Mouse (Mus musculus) stomach, postnatal 0 days (tissue): ENCODE measurements around the gene Plxdc2. TPM values are rescaled to one million over a fixed set of nuclear protein-coding genes. Genes with fewer than 3 reads are reported as not detected.

ENCODE experiments used
- ATAC-seq: fragments of 200-750 bp; cut with Nextera tagmentation; 2 replicates; pipeline ENCODE4 v1.8.0; 2017; ENCODE audit not compliant: low FRiP score, low TSS enrichment
- DNase-seq: peaks from one replicate; pipeline ENCODE4 v3.0.0-alpha.2; 2016; ENCODE audit warnings: low spot score
- H3K27ac ChIP-seq: fragments of 300-500 bp; sonication (generic); replicated peaks from 2 replicates; pipeline ENCODE4 v1.5.1; 2014; ENCODE audit warnings: mild to moderate bottlenecking, control low read depth
- H3K27me3 ChIP-seq: fragments of 300-500 bp; sonication (generic); 2 replicates; pipeline ENCODE4 v1.6.1; 2014; ENCODE audit warnings: low read length; ENCODE audit not compliant: control insufficient read depth, insufficient read depth
- H3K36me3 ChIP-seq: fragments of 300-500 bp; sonication (generic); 2 replicates; pipeline ENCODE4 v1.6.1; 2014; ENCODE audit warnings: low read length, mixed read lengths; ENCODE audit not compliant: control insufficient read depth, insufficient read depth
- H3K4me1 ChIP-seq: fragments of 300-500 bp; sonication (generic); replicated peaks from 2 replicates; pipeline ENCODE4 v1.6.1; 2014; ENCODE audit warnings: antibody characterized with exemption; ENCODE audit not compliant: control insufficient read depth, insufficient read depth
- H3K4me2 ChIP-seq: fragments of 300-500 bp; sonication (generic); replicated peaks from 2 replicates; pipeline ENCODE4 v1.6.1; 2014; ENCODE audit warnings: low read depth, mild to moderate bottlenecking, control low read depth, moderate library complexity
- H3K4me3 ChIP-seq: fragments of 300-500 bp; sonication (generic); 2 replicates; pipeline ENCODE4 v1.5.1; 2014; ENCODE audit warnings: low read depth, low read length, control low read depth
- H3K9ac ChIP-seq: fragments of 300-500 bp; sonication (generic); 2 replicates; pipeline ENCODE4 v1.6.1; 2014; ENCODE audit warnings: mild to moderate bottlenecking, low read length, control low read depth, mixed read lengths
- H3K9me3 ChIP-seq: fragments of 300-500 bp; sonication (generic); 2 replicates; pipeline ENCODE4 v1.6.1; 2016; ENCODE audit warnings: low read length; ENCODE audit not compliant: control insufficient read depth
- CTCF ChIP-seq: IDR thresholded peaks from 2 replicates; pipeline ENCODE4 v1.5.1; 2016; ENCODE audit warnings: antibody characterized with exemption, low read depth, mild to moderate bottlenecking, moderate library complexity
- EP300 ChIP-seq: optimal IDR thresholded peaks from 2 replicates; pipeline ENCODE3; 2016; ENCODE audit warnings: antibody characterized with exemption
- WGBS: fragments of 180-500 bp; shearing (Covaris S2); extraction: QIAGEN DNeasy Blood & Tissue Kit; methylation state at CpG from one replicate; pipeline ENCODE4 v1.1.7; 2014; 5-methylcytosine and 5-hydroxymethylcytosine counted together
- polyA plus RNA-seq: library from polyadenylated mRNA; unstranded; fragments of >200 nt; fragmentation: Nextera tagmentation; extraction: Ambion mirVana; gene quantifications from 2 replicates; pipeline ENCODE4 v1.2.1, GENCODE M21; 2015

Plxdc2 gene
- polyA plus RNA-seq, 1 experiment from 2014 or later: 34.3 TPM

GRCm38 (mm10) chr2:16442643-16443042 lies 86.5 kb downstream of the Plxdc2 start:
- H3K4me2 ChIP-seq: no peak overlapping the region
- H3K9ac ChIP-seq: no peak overlapping the region
- no peak overlapping the region for H3K27ac ChIP-seq
- H3K9me3 ChIP-seq: no peaks in the 10 kb centered on the region
- no peak overlapping the region for H3K4me3 ChIP-seq
- no peaks in the 10 kb centered on the region for H3K27me3 ChIP-seq
- ATAC-seq (no peak), DNase-seq (no peak)
- H3K36me3 ChIP-seq: no peaks in the 10 kb centered on the region
- 42% methylated on average over 2 of the region's 2 CpGs for WGBS
- TF ChIP-seq CTCF (no peak), EP300 (no peak)
- H3K4me1 ChIP-seq: no peaks in the 10 kb centered on the region

- H3K9ac ChIP-seq: no peak overlapping the region
- no peak overlapping the region for H3K4me3 ChIP-seq
- DNase-seq (no peak), ATAC-seq (no peak)
- no peaks in the 10 kb centered on the region for H3K9me3 ChIP-seq
- H3K4me1 ChIP-seq: no peaks in the 10 kb centered on the region
- no peaks in the 10 kb centered on the region for H3K27me3 ChIP-seq
- H3K36me3 ChIP-seq: no peaks in the 10 kb centered on the region
- H3K4me2 ChIP-seq: no peak overlapping the region
- TF ChIP-seq CTCF: no peak
- TF ChIP-seq EP300: no peak
- H3K27ac ChIP-seq: no peak overlapping the region
- 73% methylated on average over 4 of the region's 4 CpGs for WGBS
Measured at GRCm38 (mm10) chr2:16447936-16448335, 91.8 kb downstream of the Plxdc2 start.

GRCm38 (mm10) chr2:16450838-16451665 lies 94.9 kb downstream of the Plxdc2 start:
- no peak overlapping the region for H3K9ac ChIP-seq
- no peak for ATAC-seq
- no peak overlapping the region for H3K4me3 ChIP-seq
- 42% methylated on average over 7 of the region's 7 CpGs for WGBS
- H3K9me3 ChIP-seq: no peaks in the 10 kb centered on the region
- DNase-seq: peak; percentile 16
- no peaks in the 10 kb centered on the region for H3K4me1 ChIP-seq
- no peak for TF ChIP-seq CTCF
- TF ChIP-seq EP300: no peak
- H3K36me3 ChIP-seq: no peaks in the 10 kb centered on the region
- H3K27ac ChIP-seq: 0 out of 2 replicates have a peak overlapping the region, but pooled peaks have one; percentile 65
- H3K27me3 ChIP-seq: no peaks in the 10 kb centered on the region
- 0 out of 2 replicates have a peak overlapping the region, but pooled peaks have one; percentile 5 for H3K4me2 ChIP-seq

GRCm38 (mm10) chr2:16451666-16452009 lies 95.5 kb downstream of the Plxdc2 start:
- Histone ChIP-seq H3K36me3 (no peaks in the 10 kb centered on the region), H3K9ac (no peak overlapping the region), H3K27me3 (no peaks in the 10 kb centered on the region), H3K27ac (0 out of 2 replicates have a peak overlapping the region, but pooled peaks have one; percentile 65), H3K4me2 (no peak overlapping the region), H3K4me3 (no peak overlapping the region), H3K9me3 (no peaks in the 10 kb centered on the region), H3K4me1 (no peaks in the 10 kb centered on the region)
- WGBS: 64% methylated on average over 4 of the region's 4 CpGs
- no peak for DNase-seq
- TF ChIP-seq CTCF (no peak), EP300 (no peak)
- no peak for ATAC-seq

GRCm38 (mm10) chr2:16452080-16452479 lies 96.0 kb downstream of the Plxdc2 start:
- Histone ChIP-seq H3K36me3 (no peaks in the 10 kb centered on the region), H3K9ac (no peak overlapping the region), H3K4me2 (no peak overlapping the region), H3K9me3 (no peaks in the 10 kb centered on the region), H3K27me3 (no peaks in the 10 kb centered on the region), H3K4me3 (no peak overlapping the region), H3K27ac (no peak overlapping the region), H3K4me1 (no peaks in the 10 kb centered on the region)
- ATAC-seq (no peak), DNase-seq (no peak)
- WGBS: 97% methylated on average over 3 of the region's 3 CpGs
- TF ChIP-seq EP300: no peak
- peak; percentile 62 for TF ChIP-seq CTCF

GRCm38 (mm10) chr2:16456264-16456780 lies 100.2 kb downstream of the Plxdc2 start:
- 55% methylated on average over 1 of the region's 1 CpGs for WGBS
- Histone ChIP-seq H3K9ac (no peak overlapping the region), H3K36me3 (no peaks in the 10 kb centered on the region), H3K9me3 (no peaks in the 10 kb centered on the region), H3K27me3 (no peaks in the 10 kb centered on the region), H3K27ac (no peak overlapping the region), H3K4me3 (no peak overlapping the region), H3K4me1 (no peaks in the 10 kb centered on the region), H3K4me2 (no peak overlapping the region)
- TF ChIP-seq CTCF (no peak), EP300 (no peak)
- ATAC-seq: no peak
- DNase-seq: no peak
